Mouse (Mus musculus) embryonic facial prominence, embryonic 10.5 days (tissue): ENCODE measurements around the gene Srrm2. TPM values are rescaled to one million over a fixed set of nuclear protein-coding genes. Genes with fewer than 3 reads are reported as not detected.

Source experiments
- DNase-seq: peaks from one replicate; pipeline ENCODE4 v3.0.0-alpha.2; 2017; ENCODE audit warnings: low spot score
- H3K27ac ChIP-seq: fragments of 300-500 bp; sonication (generic); replicated peaks from 2 replicates; pipeline ENCODE4 v1.5.1; 2016; ENCODE audit warnings: mild to moderate bottlenecking
- H3K27me3 ChIP-seq: fragments of 300-500 bp; sonication (generic); replicated peaks from 2 replicates; pipeline ENCODE4 v1.6.1; 2016; ENCODE audit warnings: low read depth, mild to moderate bottlenecking; ENCODE audit not compliant: poor library complexity, severe bottlenecking
- H3K36me3 ChIP-seq: fragments of 300-500 bp; sonication (generic); replicated peaks from 2 replicates; pipeline ENCODE4 v1.6.1; 2016; ENCODE audit warnings: mild to moderate bottlenecking, moderate library complexity
- H3K4me1 ChIP-seq: fragments of 300-500 bp; sonication (generic); 2 replicates; pipeline ENCODE4 v1.6.1; 2016
- H3K4me3 ChIP-seq: fragments of 300-500 bp; sonication (generic); 2 replicates; pipeline ENCODE4 v1.5.1; 2016; ENCODE audit warnings: mild to moderate bottlenecking, moderate library complexity
- H3K9me3 ChIP-seq: fragments of 300-500 bp; sonication (generic); 2 replicates; pipeline ENCODE4 v1.6.1; 2016; ENCODE audit warnings: mild to moderate bottlenecking
- WGBS: fragments of 180-500 bp; shearing (Covaris S2); methylation state at CpG from one replicate; pipeline ENCODE4 v1.1.7; 2016; 5-methylcytosine and 5-hydroxymethylcytosine counted together
- polyA plus RNA-seq: library from polyadenylated mRNA; unstranded; fragments of >200 nt; fragmentation: Nextera tagmentation; extraction: Ambion mirVana; gene quantifications from 2 replicates; pipeline ENCODE4 v1.2.1, GENCODE M21; 2016

The Srrm2 gene
- polyA plus RNA-seq, 1 experiment from 2014 or later: 511 TPM

DNA sequence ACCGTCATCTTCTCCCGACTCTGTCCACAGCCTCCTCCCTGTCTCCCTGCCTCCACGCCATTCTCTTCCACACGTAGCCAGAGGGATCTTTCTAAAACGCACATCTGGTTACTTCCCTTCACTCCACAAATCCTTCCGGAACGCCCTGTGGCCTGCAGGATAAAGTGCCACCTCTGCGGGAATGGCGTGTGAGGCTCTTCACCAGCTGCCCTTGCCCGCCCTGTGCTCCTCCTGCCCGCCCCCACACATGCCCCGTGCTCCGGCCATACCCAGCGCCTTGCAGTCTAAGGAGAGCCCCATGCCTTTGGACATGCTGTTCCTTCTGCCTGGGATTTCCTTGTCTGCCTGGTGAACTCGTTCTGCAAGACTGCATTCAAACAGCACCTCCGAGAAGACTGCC is 32.7 kb downstream of the Srrm2 start:
- Histone ChIP-seq H3K4me3 (no peak overlapping the region), H3K36me3 (peaks cover 95% of the 10 kb centered on the region), H3K4me1 (peaks cover 15% of the 10 kb centered on the region), H3K27me3 (no peaks in the 10 kb centered on the region), H3K9me3 (peaks cover 20% of the 10 kb centered on the region), H3K27ac (no peak overlapping the region)
- 88% methylated on average over 16 of the region's 16 CpGs for WGBS
- no peak for DNase-seq

DNA sequence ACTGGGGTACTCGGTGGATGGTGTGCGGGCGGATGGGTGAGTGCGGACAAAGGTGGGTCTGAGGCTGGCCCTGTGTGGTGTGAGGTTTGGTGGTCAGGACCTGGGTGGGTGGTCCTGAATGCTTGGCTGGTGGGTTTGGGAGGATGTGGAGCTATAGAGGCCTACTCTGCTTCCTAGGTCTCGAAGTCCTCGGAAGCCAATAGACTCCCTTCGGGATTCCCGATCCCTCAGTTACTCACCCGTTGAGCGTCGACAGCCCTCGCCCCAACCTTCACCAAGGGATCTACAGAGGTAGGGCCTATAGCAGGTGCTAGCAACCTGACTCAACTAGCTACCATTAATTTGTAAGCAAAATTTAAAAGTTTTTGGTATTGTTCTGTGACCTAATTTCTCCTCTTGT is 33.3 kb downstream of the Srrm2 start:
- H3K36me3 ChIP-seq: peaks cover 89% of the 10 kb centered on the region
- no peaks in the 10 kb centered on the region for H3K27me3 ChIP-seq
- H3K4me3 ChIP-seq: no peak overlapping the region
- H3K27ac ChIP-seq: no peak overlapping the region
- peaks cover 18% of the 10 kb centered on the region for H3K4me1 ChIP-seq
- no peak for DNase-seq
- peaks cover 14% of the 10 kb centered on the region for H3K9me3 ChIP-seq
- WGBS: 95% methylated on average over 12 of the region's 12 CpGs

DNA sequence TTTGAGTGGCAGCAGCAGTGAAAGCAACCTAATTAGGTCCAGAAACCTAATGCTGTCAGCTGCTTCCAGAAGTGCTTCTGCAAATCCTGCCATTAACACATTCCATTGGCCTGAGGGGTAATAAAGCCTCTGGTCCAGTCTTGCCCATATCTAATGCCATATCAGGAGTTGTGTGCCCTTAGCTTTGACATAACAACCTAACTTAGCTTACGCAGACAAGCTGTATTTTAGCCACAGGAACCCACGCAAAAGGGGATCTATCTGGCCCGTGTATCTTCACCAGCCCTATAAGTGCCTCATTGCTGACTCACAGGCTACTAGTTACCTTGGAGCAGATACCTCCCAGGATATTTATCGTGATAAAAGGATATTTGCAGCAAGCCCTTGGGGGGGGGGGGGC is 35.3 kb downstream of the Srrm2 start:
- no peaks in the 10 kb centered on the region for H3K9me3 ChIP-seq
- DNase-seq: no peak
- H3K4me1 ChIP-seq: peaks cover 22% of the 10 kb centered on the region
- peaks cover 6% of the 10 kb centered on the region; the same call in 1 of the 2 replicates for H3K27me3 ChIP-seq
- H3K27ac ChIP-seq: no peak overlapping the region
- H3K36me3 ChIP-seq: peaks cover 69% of the 10 kb centered on the region
- WGBS: 85% methylated on average over 4 of the region's 4 CpGs
- no peak overlapping the region for H3K4me3 ChIP-seq

DNA sequence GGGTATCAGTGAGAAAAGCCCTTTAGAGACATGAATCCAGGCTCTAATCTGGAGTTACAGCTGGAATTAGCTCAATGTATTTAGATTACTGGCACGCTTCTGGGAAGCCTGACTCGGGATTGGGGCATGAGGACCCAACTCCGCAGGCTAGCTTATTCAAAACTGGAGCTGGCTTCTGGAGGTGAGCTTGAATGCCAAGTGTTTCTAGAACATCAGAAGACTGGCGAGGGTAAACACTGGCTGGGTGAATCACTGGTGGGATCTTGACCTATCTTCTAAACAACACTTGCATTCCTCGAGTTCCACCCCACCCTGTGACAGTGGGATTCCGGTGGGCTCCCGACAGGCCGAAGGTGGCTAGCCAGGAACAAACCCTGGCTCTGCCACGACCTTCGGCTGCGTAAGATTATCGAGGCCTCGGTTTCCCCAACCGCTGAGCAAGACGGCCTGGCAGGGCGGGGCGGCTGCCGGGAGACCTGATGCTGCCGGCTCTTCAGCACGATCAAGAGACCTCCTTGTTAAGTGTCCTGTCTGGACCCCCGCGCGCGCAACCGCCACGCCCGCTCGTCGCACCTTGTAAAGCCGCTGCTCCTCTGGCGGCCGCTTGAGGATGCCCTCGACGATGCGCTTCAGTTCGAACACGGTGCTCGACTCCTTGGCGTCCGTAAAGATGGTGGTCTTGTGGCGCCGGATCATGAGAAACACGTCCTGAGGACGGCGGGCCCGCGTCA is 38.1 kb downstream of the Srrm2 start:
- under 1% methylated on average over 47 of the region's 47 CpGs for WGBS
- peaks cover 22% of the 10 kb centered on the region for H3K4me1 ChIP-seq
- peak; percentile 81 for DNase-seq

GRCm38 (mm10) chr17:23829064-23829619 is 38.8 kb downstream of the Srrm2 start, which contains the start of gene Elob:
Elob (minus strand) TSS chr17:23829136.
- 2% methylated on average over 33 of the region's 42 CpGs for WGBS
- peak; percentile 94 for DNase-seq
- Histone ChIP-seq H3K36me3 (peaks cover 34% of the 10 kb centered on the region), H3K27ac (peak within 1 kb of the TSS; percentile 92), H3K9me3 (no peaks in the 10 kb centered on the region), H3K27me3 (peaks cover 27% of the 10 kb centered on the region), H3K4me1 (peaks cover 22% of the 10 kb centered on the region), H3K4me3 (peak within 1 kb of the TSS; percentile 83)

More for the DNA sequence above, 38.1 kb downstream of the Srrm2 start:
- H3K9me3 ChIP-seq: no peaks in the 10 kb centered on the region
- H3K36me3 ChIP-seq: peaks cover 41% of the 10 kb centered on the region
- peaks cover 20% of the 10 kb centered on the region for H3K27me3 ChIP-seq
- H3K27ac ChIP-seq: peak overlapping the region; percentile 92
- H3K4me3 ChIP-seq: peak overlapping the region; percentile 83

DNA sequence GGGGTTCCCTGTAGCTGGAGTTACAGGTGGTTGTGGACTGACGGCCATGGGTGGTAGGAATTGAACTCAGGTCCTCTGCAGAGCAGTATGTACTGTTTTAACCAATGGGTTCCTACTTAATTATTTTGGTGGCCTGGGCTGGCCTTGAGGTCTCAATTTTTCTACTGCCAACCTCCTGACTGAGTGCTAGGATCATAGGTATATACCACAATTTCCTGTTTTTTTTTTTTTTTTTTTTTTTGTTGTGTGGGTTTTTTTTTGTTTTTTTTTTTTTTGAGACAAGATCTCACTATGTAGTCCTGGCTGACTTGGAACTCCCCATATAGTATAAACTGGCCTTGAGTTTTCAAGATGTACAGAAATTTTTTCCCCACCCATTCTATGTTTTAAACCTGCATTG is 40.9 kb downstream of the Srrm2 start:
- WGBS: 90% methylated on average over 1 of the region's 1 CpGs
- Histone ChIP-seq H3K27me3 (peaks cover 43% of the 10 kb centered on the region), H3K36me3 (peaks cover 13% of the 10 kb centered on the region), H3K9me3 (no peaks in the 10 kb centered on the region), H3K27ac (no peak overlapping the region), H3K4me1 (peaks cover 17% of the 10 kb centered on the region), H3K4me3 (no peak overlapping the region)
- no peak for DNase-seq

- Histone ChIP-seq H3K4me3 (no peak within 1 kb of the TSS), H3K9me3 (no peaks in the 10 kb centered on the region), H3K36me3 (no peaks in the 10 kb centered on the region), H3K4me1 (no peaks in the 10 kb centered on the region), H3K27ac (no peak within 1 kb of the TSS), H3K27me3 (peaks cover 32% of the 10 kb centered on the region)
- no peak for DNase-seq
- WGBS: 62% methylated on average over 8 of the region's 8 CpGs
These were observed 45.8 kb downstream of the Srrm2 start, which contains the start of gene Prss33 for GRCm38 (mm10) chr17:23836006-23836575. Prss33 (minus strand) TSS chr17:23836056.

- Histone ChIP-seq H3K4me1 (0 out of 2 replicates have a peak, but pooled peaks cover 10% of the 10 kb centered on the region), H3K36me3 (no peaks in the 10 kb centered on the region), H3K27ac (no peak overlapping the region), H3K9me3 (no peaks in the 10 kb centered on the region), H3K27me3 (peaks cover 17% of the 10 kb centered on the region), H3K4me3 (no peak overlapping the region)
- WGBS: 32% methylated on average over 4 of the region's 4 CpGs
- peak; percentile 57 for DNase-seq
These were observed 50.8 kb downstream of the Srrm2 start for GRCm38 (mm10) chr17:23841145-23841544.

GRCm38 (mm10) chr17:23843141-23843811 is 52.9 kb downstream of the Srrm2 start:
- Histone ChIP-seq H3K4me1 (0 out of 2 replicates have a peak, but pooled peaks cover 10% of the 10 kb centered on the region), H3K36me3 (no peaks in the 10 kb centered on the region), H3K9me3 (no peaks in the 10 kb centered on the region), H3K27ac (no peak overlapping the region), H3K4me3 (peak overlapping the region; percentile 48), H3K27me3 (peaks cover 17% of the 10 kb centered on the region)
- DNase-seq: peak; percentile 39
- 44% methylated on average over 23 of the region's 23 CpGs for WGBS

DNA sequence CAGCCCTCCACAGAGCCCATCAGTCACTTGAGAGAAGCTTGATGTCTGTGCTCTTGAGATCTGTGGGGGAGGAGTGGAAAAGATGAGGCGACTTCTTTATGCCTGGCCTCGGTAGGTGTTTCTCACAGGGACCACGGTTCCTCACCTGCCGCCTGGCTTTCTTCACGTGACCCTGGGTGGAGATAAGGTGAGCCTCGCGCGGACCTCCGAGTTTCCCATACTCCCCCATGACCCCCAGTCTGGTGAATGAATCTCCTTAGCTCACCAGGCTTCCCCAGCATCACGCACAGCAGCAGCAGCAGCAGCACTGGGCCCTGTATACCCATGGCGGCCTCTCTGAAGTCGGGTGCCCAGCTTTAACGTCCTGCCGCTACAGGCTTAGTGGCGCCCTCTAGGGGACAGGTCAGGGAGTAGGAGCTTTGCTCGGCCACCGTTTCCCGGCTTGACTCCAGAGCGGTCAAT is 53.5 kb downstream of the Srrm2 start, which contains the start of the genes Prss32 and Prss41:
Gene Prss32, plus strand, starts transcription at position 44 of the 462 bp plus-strand sequence.
Gene Prss41, minus strand, starts transcription at position 361 of the 462 bp plus-strand sequence.
- Histone ChIP-seq H3K27ac (peak within 1 kb of the TSS; percentile 37), H3K9me3 (no peaks in the 10 kb centered on the region), H3K4me1 (0 out of 2 replicates have a peak, but pooled peaks cover 10% of the 10 kb centered on the region)

GRCm38 (mm10) chr17:23850028-23850427 is 59.7 kb downstream of the Srrm2 start:
- no peaks in the 10 kb centered on the region; the same call in 1 of the 2 replicates for H3K27me3 ChIP-seq
- no peaks in the 10 kb centered on the region for H3K4me1 ChIP-seq
- H3K36me3 ChIP-seq: no peaks in the 10 kb centered on the region
- DNase-seq: no peak
- H3K9me3 ChIP-seq: no peaks in the 10 kb centered on the region
- WGBS: 63% methylated on average over 2 of the region's 2 CpGs
- no peak overlapping the region for H3K4me3 ChIP-seq
- H3K27ac ChIP-seq: no peak overlapping the region

More for the DNA sequence above, 53.5 kb downstream of the Srrm2 start, which contains the start of the genes Prss32 and Prss41:
- 14% methylated on average over 19 of the region's 19 CpGs for WGBS
- peaks cover 17% of the 10 kb centered on the region for H3K27me3 ChIP-seq
- no peaks in the 10 kb centered on the region for H3K36me3 ChIP-seq
- H3K4me3 ChIP-seq: peak within 1 kb of the TSS; percentile 48
- peak; percentile 79 for DNase-seq
